Mouse (Mus musculus) myocyte (in vitro differentiated cells): ENCODE results near the gene Wnt1. TPM values are rescaled to one million over a fixed set of nuclear protein-coding genes. Genes with fewer than 3 reads are reported as not detected.

Experiments
- H3K27me3 ChIP-seq: one replicate; pipeline ENCODE4 v1.6.1; 2011; ENCODE audit not compliant: control insufficient read depth, insufficient read depth, insufficient read length
- H3K36me3 ChIP-seq: one replicate; pipeline ENCODE4 v1.6.1; 2011; ENCODE audit not compliant: control insufficient read depth, insufficient read depth
- H3K4me2 ChIP-seq: one replicate; pipeline ENCODE4 v1.6.1; 2011; ENCODE audit warnings: low read depth, control low read depth
- H3K4me3 ChIP-seq: one replicate; pipeline ENCODE4 v1.5.1; 2011; ENCODE audit warnings: mild to moderate bottlenecking, control low read depth, moderate library complexity
- H3K79me2 ChIP-seq: one replicate; pipeline ENCODE4 v1.6.1; 2011; ENCODE audit not compliant: control insufficient read depth, insufficient read depth
- H3ac ChIP-seq: one replicate; pipeline ENCODE4 v1.6.1; 2011; ENCODE audit not compliant: control insufficient read depth, insufficient read length
- CEBPB ChIP-seq: IDR thresholded peaks from 2 replicates; pipeline ENCODE4 v1.6.1; 2011; ENCODE audit warnings: mild to moderate bottlenecking, moderate library complexity; ENCODE audit not compliant: poor library complexity, insufficient read depth, severe bottlenecking
- E2F4 ChIP-seq: IDR thresholded peaks from one replicate; pipeline ENCODE4 v1.6.1; 2011; ENCODE audit warnings: mild to moderate bottlenecking, control low read depth, moderate library complexity; ENCODE audit not compliant: insufficient read depth
- MAX ChIP-seq: IDR thresholded peaks from one replicate; pipeline ENCODE4 v1.6.1; 2011; ENCODE audit warnings: low read depth, mild to moderate bottlenecking, control low read depth
- MYOD1 ChIP-seq, 3 experiments: IDR thresholded peaks; one replicate each; pipeline ENCODE4 v1.6.1; 2011; ENCODE audit warnings: control low read depth in 2 of 3, low read depth in 2 of 3, mild to moderate bottlenecking in 2 of 3, moderate library complexity in 1 of 3; ENCODE audit not compliant: insufficient read length in 2 of 3, control insufficient read depth in 1 of 3
- MYOG ChIP-seq, 3 experiments: IDR thresholded peaks; one replicate each; pipeline ENCODE4 v1.6.1; 2011; ENCODE audit warnings: control low read depth in 2 of 3, low read depth in 2 of 3, mild to moderate bottlenecking in 2 of 3; ENCODE audit not compliant: insufficient read length in 2 of 3, control insufficient read depth in 1 of 3, insufficient read depth in 1 of 3
- POLR2A ChIP-seq: IDR thresholded peaks from one replicate; pipeline ENCODE4 v1.6.1; 2011; ENCODE audit warnings: low read depth, mild to moderate bottlenecking, control low read depth, moderate library complexity; ENCODE audit not compliant: insufficient read length
- POLR2AphosphoS2 ChIP-seq: IDR thresholded peaks from one replicate; pipeline ENCODE4 v1.6.1; 2011; ENCODE audit warnings: low read depth, control low read depth; ENCODE audit not compliant: insufficient read length
- REST ChIP-seq: IDR thresholded peaks from one replicate; pipeline ENCODE4 v1.6.1; 2011; ENCODE audit warnings: mild to moderate bottlenecking, control low read depth, moderate library complexity; ENCODE audit not compliant: insufficient read depth, insufficient read length
- SRF ChIP-seq: IDR thresholded peaks from one replicate; pipeline ENCODE4 v1.6.1; 2011; ENCODE audit warnings: low read depth; ENCODE audit not compliant: control insufficient read depth, insufficient read length
- TCF12 ChIP-seq: IDR thresholded peaks from one replicate; pipeline ENCODE4 v1.6.1; 2011; ENCODE audit warnings: mild to moderate bottlenecking, control low read depth; ENCODE audit not compliant: poor library complexity, insufficient read depth, severe bottlenecking
- TCF3 ChIP-seq: IDR thresholded peaks from one replicate; pipeline ENCODE4 v1.6.1; 2011; ENCODE audit warnings: low read depth, control low read depth; ENCODE audit not compliant: insufficient read length
- USF1 ChIP-seq: IDR thresholded peaks from one replicate; pipeline ENCODE4 v1.6.1; 2011; ENCODE audit warnings: low read depth, mild to moderate bottlenecking, control low read depth, moderate library complexity
- polyA plus RNA-seq: library from polyadenylated mRNA; unstranded; fragments of >200 nt; fragmentation: generic; extraction: Trizol; gene quantifications from one replicate; pipeline ENCODE4 v1.2.1, GENCODE M21; 2012; ENCODE audit warnings: missing spikeins

Wnt1 gene
- polyA plus RNA-seq, 1 experiment: 0.06 TPM

- TF ChIP-seq MYOG (IDR thresholded peaks at IDR 0.05; ENCODE audit: control insufficient read depth in 1 of 3, insufficient read depth in 1 of 3, insufficient read length in 2 of 3, low read depth in 2 of 3): peak in 1 of 3 experiments; percentile 61
- no peak for TF ChIP-seq CEBPB
- no peak for TF ChIP-seq POLR2A
- TF ChIP-seq MYOD1 (IDR thresholded peaks at IDR 0.05; ENCODE audit: control insufficient read depth in 1 of 3, insufficient read length in 2 of 3, low read depth in 2 of 3): peak in 2 of 3 experiments; percentile 38 to 49
- TF ChIP-seq MAX: no peak
- no peak for TF ChIP-seq REST
- no peaks in the 10 kb centered on the region for H3K79me2 ChIP-seq
- H3K4me3 ChIP-seq: no peak overlapping the region
- H3K36me3 ChIP-seq: no peaks in the 10 kb centered on the region
- peak overlapping the region; percentile 54 for H3K4me2 ChIP-seq
- peaks cover 54% of the 10 kb centered on the region for H3K27me3 ChIP-seq
- no peak overlapping the region for H3ac ChIP-seq
Measured at GRCm38 (mm10) chr15:98790761-98791160, 1.1 kb downstream of the Wnt1 start.

GRCm38 (mm10) chr15:98791221-98791620, 1.6 kb downstream of the Wnt1 start:
- Histone ChIP-seq H3K27me3 (peaks cover 55% of the 10 kb centered on the region), H3K4me3 (no peak overlapping the region), H3K79me2 (no peaks in the 10 kb centered on the region), H3ac (no peak overlapping the region), H3K36me3 (no peaks in the 10 kb centered on the region), H3K4me2 (peak overlapping the region; percentile 54)
- TF ChIP-seq POLR2AphosphoS2 (no peak), USF1 (no peak), MYOD1 (IDR thresholded peaks at IDR 0.05; ENCODE audit: control insufficient read depth in 1 of 3, insufficient read length in 2 of 3, low read depth in 2 of 3) (peak in 1 of 3 experiments; percentile 23)

GRCm38 (mm10) chr15:98791771-98792170, 2.1 kb downstream of the Wnt1 start:
- peaks cover 60% of the 10 kb centered on the region for H3K27me3 ChIP-seq
- no peaks in the 10 kb centered on the region for H3K79me2 ChIP-seq
- no peak for TF ChIP-seq SRF
- no peak for TF ChIP-seq CEBPB
- TF ChIP-seq MAX: no peak
- no peak for TF ChIP-seq POLR2A
- TF ChIP-seq TCF12: no peak
- TF ChIP-seq REST: no peak
- no peak for TF ChIP-seq MYOG (IDR thresholded peaks at IDR 0.05; ENCODE audit: control insufficient read depth in 1 of 3, insufficient read depth in 1 of 3, insufficient read length in 2 of 3, low read depth in 2 of 3)
- no peak for TF ChIP-seq POLR2AphosphoS2
- no peak for TF ChIP-seq E2F4
- TF ChIP-seq MYOD1 (IDR thresholded peaks at IDR 0.05; ENCODE audit: control insufficient read depth in 1 of 3, insufficient read length in 2 of 3, low read depth in 2 of 3): no peak
- no peak for TF ChIP-seq TCF3
- TF ChIP-seq USF1: no peak
- H3K36me3 ChIP-seq: no peaks in the 10 kb centered on the region
- no peak overlapping the region for H3K4me3 ChIP-seq
- H3K4me2 ChIP-seq: no peak overlapping the region
- H3ac ChIP-seq: no peak overlapping the region

GRCm38 (mm10) chr15:98792233-98793020, 2.8 kb downstream of the Wnt1 start:
- peak overlapping the region; percentile 22 for H3K4me2 ChIP-seq
- H3ac ChIP-seq: peak overlapping the region; percentile 2
- peaks cover 64% of the 10 kb centered on the region for H3K27me3 ChIP-seq
- H3K4me3 ChIP-seq: no peak overlapping the region
- TF ChIP-seq POLR2AphosphoS2 (no peak), MYOG (IDR thresholded peaks at IDR 0.05; ENCODE audit: control insufficient read depth in 1 of 3, insufficient read depth in 1 of 3, insufficient read length in 2 of 3, low read depth in 2 of 3) (peak in 1 of 3 experiments; percentile 35), REST (peak; percentile 9)
- H3K79me2 ChIP-seq: no peaks in the 10 kb centered on the region
- no peaks in the 10 kb centered on the region for H3K36me3 ChIP-seq

- Histone ChIP-seq H3K79me2 (no peaks in the 10 kb centered on the region), H3K4me2 (peak overlapping the region; percentile 22), H3K27me3 (peaks cover 70% of the 10 kb centered on the region), H3K4me3 (no peak overlapping the region), H3K36me3 (no peaks in the 10 kb centered on the region), H3ac (peak overlapping the region; percentile 2)
- TF ChIP-seq MYOD1 (IDR thresholded peaks at IDR 0.05; ENCODE audit: control insufficient read depth in 1 of 3, insufficient read length in 2 of 3, low read depth in 2 of 3) (peak in 2 of 3 experiments; percentile 40 to 72), REST (no peak)
Measured at GRCm38 (mm10) chr15:98793141-98793698, 3.6 kb downstream of the Wnt1 start.
